Mouse (Mus musculus): Measurements from ENCODE around the gene A830005F24Rik. TPM values are rescaled to one million over a fixed set of nuclear protein-coding genes. Genes with fewer than 3 reads are reported as not detected.
"Not testable (repeated sequence)": the region's sequence is repeated elsewhere in the genome, so short reads cannot be mapped to it uniquely, and the experiment has no call there.

The A830005F24Rik gene
- total and polyA plus RNA-seq, 2 experiments = not detected

DNA sequence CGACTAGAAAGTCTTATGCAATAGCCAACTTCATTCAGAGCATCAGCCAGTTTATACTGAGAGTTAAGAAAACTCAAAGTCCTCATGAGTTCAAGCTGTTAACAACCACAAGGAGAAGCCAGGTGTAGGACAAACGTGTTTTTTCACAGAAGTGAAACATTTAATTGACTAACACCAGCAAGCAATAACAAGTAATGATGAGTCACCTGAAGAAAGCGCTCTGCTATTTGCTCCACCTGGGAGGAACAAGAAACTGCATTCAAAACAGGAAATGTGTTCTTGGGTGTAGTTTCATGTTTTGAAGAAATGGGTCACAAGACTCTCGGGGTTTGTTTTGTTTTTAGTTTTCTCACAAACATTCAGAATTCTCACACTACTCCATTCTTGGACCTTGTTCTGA is 2.5 kb downstream of the A830005F24Rik start:
- no peak for DNase-seq (ENCODE audit: extremely low read depth, low read depth, low spot score)
- Histone ChIP-seq H3K79me2 (ENCODE audit: control insufficient read depth, insufficient read depth, low read length) (no peaks in the 10 kb centered on the region; the same call in 1 of the 2 replicates), H3K4me1 (ENCODE audit: control insufficient read depth, insufficient read depth, low read length) (peaks cover 5% of the 10 kb centered on the region), H3K27ac (replicated peaks; ENCODE audit: insufficient read depth, low read depth, low read length) (no peak overlapping the region), H3K36me3 (ENCODE audit: control insufficient read depth, insufficient read depth, low read length) (no peaks in the 10 kb centered on the region), H3K4me3 (ENCODE audit: insufficient read depth, low read depth, low read length) (no peak overlapping the region), H3K9ac (ENCODE audit: low read depth, low read length) (no peak overlapping the region), H3K27me3 (ENCODE audit: control insufficient read depth, insufficient read depth, low read length) (no peaks in the 10 kb centered on the region)
- TF ChIP-seq CTCF (IDR thresholded peaks at IDR 0.05; ENCODE audit: low read depth, low read length) (no peak), POLR2A (IDR thresholded peaks at IDR 0.05; ENCODE audit: extremely low read depth, insufficient read depth, low read length) (no peak)
- 63% methylated on average over 4 of the region's 4 CpGs for WGBS

DNA sequence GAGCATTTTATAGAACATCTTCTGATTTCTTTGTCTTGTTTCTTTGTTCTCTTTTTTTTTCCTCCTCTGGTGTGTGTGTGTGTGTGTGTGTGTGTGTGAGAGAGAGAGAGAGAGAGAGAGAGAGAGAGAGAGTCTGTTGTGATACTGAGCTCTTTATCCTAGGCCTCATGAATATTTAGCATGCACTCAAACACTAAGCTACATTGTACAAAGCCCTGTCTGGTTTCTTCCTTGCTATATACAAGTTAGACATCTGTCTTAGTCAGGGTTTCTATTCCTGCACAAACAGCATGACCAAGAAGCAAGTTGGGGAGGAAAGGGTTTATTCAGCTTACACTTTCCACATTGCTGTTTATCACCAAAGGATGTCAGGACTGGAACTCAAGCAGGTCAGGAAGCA is 5.8 kb downstream of the A830005F24Rik start:
- not testable (repeated sequence) for H3K79me2 ChIP-seq (ENCODE audit: control insufficient read depth, insufficient read depth, low read length); H3K27ac ChIP-seq (replicated peaks; ENCODE audit: insufficient read depth, low read depth, low read length)

DNA sequence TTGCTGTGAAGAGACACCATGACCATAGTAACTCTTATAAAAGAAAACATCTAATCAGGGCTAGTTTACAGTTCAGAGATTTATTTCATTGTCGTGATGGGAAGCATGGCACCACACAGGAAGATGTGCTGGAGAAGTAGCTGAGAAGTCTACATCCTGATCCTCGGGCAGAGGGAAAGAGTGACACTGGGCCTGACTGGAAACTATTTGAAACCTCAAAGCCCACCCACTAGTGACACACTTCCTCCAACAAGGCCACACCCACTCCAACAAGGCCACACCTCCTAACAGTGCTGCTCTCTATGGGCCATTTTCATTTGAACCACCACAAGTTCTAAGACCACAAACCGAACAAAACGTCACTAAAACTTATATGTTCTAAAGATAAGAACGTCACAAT is 12.4 kb downstream of the A830005F24Rik start:
- Histone ChIP-seq H3K79me2 (ENCODE audit: control insufficient read depth, insufficient read depth, low read length) (no peaks in the 10 kb centered on the region), H3K27ac (replicated peaks; ENCODE audit: insufficient read depth, low read depth, low read length) (no peak overlapping the region), H3K4me3 (ENCODE audit: insufficient read depth, low read depth, low read length) (no peak overlapping the region), H3K9ac (ENCODE audit: low read depth, low read length) (no peak overlapping the region), H3K4me1 (ENCODE audit: control insufficient read depth, insufficient read depth, low read length) (no peaks in the 10 kb centered on the region), H3K27me3 (ENCODE audit: control insufficient read depth, insufficient read depth, low read length) (no peaks in the 10 kb centered on the region), H3K36me3 (ENCODE audit: control insufficient read depth, insufficient read depth, low read length) (no peaks in the 10 kb centered on the region)
- no peak for DNase-seq (ENCODE audit: extremely low read depth, low read depth, low spot score)
- TF ChIP-seq POLR2A (IDR thresholded peaks at IDR 0.05; ENCODE audit: extremely low read depth, insufficient read depth, low read length) = no peak
- TF ChIP-seq CTCF (IDR thresholded peaks at IDR 0.05; ENCODE audit: low read depth, low read length) = no peak
- 70% methylated on average over 5 of the region's 5 CpGs for WGBS

More for the DNA sequence above, 5.8 kb downstream of the A830005F24Rik start:
- DNase-seq (ENCODE audit: extremely low read depth, low read depth, low spot score); H3K4me1 ChIP-seq (ENCODE audit: control insufficient read depth, insufficient read depth, low read length); H3K9ac ChIP-seq (ENCODE audit: low read depth, low read length); H3K27me3 ChIP-seq (ENCODE audit: control insufficient read depth, insufficient read depth, low read length); H3K4me3 ChIP-seq (ENCODE audit: insufficient read depth, low read depth, low read length); H3K36me3 ChIP-seq (ENCODE audit: control insufficient read depth, insufficient read depth, low read length): not testable (repeated sequence)

GRCm38 (mm10) chr13:48528123-48528871 is 14.9 kb downstream of the A830005F24Rik start:
- Histone ChIP-seq H3K4me3 (ENCODE audit: insufficient read depth, low read depth, low read length) (no peak overlapping the region), H3K27ac (replicated peaks; ENCODE audit: insufficient read depth, low read depth, low read length) (no peak overlapping the region), H3K4me1 (ENCODE audit: control insufficient read depth, insufficient read depth, low read length) (no peaks in the 10 kb centered on the region), H3K9ac (ENCODE audit: low read depth, low read length) (no peak overlapping the region), H3K36me3 (ENCODE audit: control insufficient read depth, insufficient read depth, low read length) (peaks cover 1% of the 10 kb centered on the region; the same call in 1 of the 2 replicates), H3K79me2 (ENCODE audit: control insufficient read depth, insufficient read depth, low read length) (no peaks in the 10 kb centered on the region), H3K27me3 (ENCODE audit: control insufficient read depth, insufficient read depth, low read length) (no peaks in the 10 kb centered on the region)
- WGBS = 50% methylated on average over 15 of the region's 15 CpGs
- TF ChIP-seq CTCF (IDR thresholded peaks at IDR 0.05; ENCODE audit: low read depth, low read length) (peak; percentile 76), POLR2A (IDR thresholded peaks at IDR 0.05; ENCODE audit: extremely low read depth, insufficient read depth, low read length) (no peak)
- DNase-seq (ENCODE audit: extremely low read depth, low read depth, low spot score) = peak; percentile 70

DNA sequence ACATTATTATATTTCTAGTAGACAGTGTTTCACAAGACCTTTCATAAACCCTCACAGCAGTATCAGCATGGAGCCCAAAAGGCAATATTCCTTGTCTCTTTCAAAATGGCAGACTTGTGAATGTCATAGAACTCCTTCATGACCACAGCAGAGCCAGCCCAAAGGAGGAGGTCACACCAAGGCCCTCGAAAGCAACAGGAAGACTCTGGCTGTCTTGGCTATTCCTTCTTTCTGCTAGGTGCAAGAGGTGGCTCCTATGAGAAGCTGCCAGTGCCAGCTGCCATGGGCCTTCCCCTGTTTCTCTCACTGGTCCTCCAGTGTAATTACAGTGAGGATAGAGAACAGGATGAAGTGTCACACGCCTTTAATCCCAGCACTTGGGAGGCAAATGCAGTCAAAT is 15.7 kb downstream of the A830005F24Rik start:
- H3K79me2 ChIP-seq (ENCODE audit: control insufficient read depth, insufficient read depth, low read length) = no peaks in the 10 kb centered on the region
- WGBS = 50% methylated on average over 2 of the region's 2 CpGs
- H3K4me1 ChIP-seq (ENCODE audit: control insufficient read depth, insufficient read depth, low read length) = 0 out of 2 replicates have a peak, but pooled peaks cover under 1% of the 10 kb centered on the region
- DNase-seq (ENCODE audit: extremely low read depth, low read depth, low spot score) = no peak
- no peaks in the 10 kb centered on the region for H3K27me3 ChIP-seq (ENCODE audit: control insufficient read depth, insufficient read depth, low read length)
- no peak overlapping the region for H3K4me3 ChIP-seq (ENCODE audit: insufficient read depth, low read depth, low read length)
- H3K27ac ChIP-seq (replicated peaks; ENCODE audit: insufficient read depth, low read depth, low read length) = no peak overlapping the region
- TF ChIP-seq POLR2A (IDR thresholded peaks at IDR 0.05; ENCODE audit: extremely low read depth, insufficient read depth, low read length) = no peak
- no peak for TF ChIP-seq CTCF (IDR thresholded peaks at IDR 0.05; ENCODE audit: low read depth, low read length)
- no peak overlapping the region for H3K9ac ChIP-seq (ENCODE audit: low read depth, low read length)
- peaks cover 5% of the 10 kb centered on the region for H3K36me3 ChIP-seq (ENCODE audit: control insufficient read depth, insufficient read depth, low read length)

DNA sequence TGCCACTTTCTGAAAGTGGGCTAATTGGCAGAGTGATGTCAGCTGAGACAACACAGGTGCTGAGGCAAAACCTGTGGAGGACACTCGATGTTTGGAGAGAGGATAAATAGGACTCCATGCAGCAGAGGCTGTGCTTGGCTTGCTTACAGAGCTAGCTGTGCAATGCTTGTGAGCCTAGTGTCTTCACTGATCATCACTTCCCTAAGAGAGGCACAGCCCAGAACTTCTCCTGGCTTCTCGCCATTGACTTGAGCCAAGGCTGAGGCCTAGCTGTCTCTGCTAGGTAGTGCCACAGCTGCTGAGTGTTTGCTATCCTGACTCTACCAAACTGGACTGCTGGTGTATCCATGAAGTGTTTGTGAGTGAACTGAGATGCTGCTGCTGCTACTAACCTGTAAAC is 17.3 kb downstream of the A830005F24Rik start:
- Histone ChIP-seq H3K9ac (ENCODE audit: low read depth, low read length) (no peak overlapping the region), H3K4me3 (ENCODE audit: insufficient read depth, low read depth, low read length) (no peak overlapping the region), H3K79me2 (ENCODE audit: control insufficient read depth, insufficient read depth, low read length) (no peaks in the 10 kb centered on the region), H3K4me1 (ENCODE audit: control insufficient read depth, insufficient read depth, low read length) (peaks cover 1% of the 10 kb centered on the region; the same call in 1 of the 2 replicates), H3K36me3 (ENCODE audit: control insufficient read depth, insufficient read depth, low read length) (peaks cover 15% of the 10 kb centered on the region), H3K27ac (replicated peaks; ENCODE audit: insufficient read depth, low read depth, low read length) (no peak overlapping the region), H3K27me3 (ENCODE audit: control insufficient read depth, insufficient read depth, low read length) (no peaks in the 10 kb centered on the region)
- peak; percentile 47 for DNase-seq (ENCODE audit: extremely low read depth, low read depth, low spot score)
- TF ChIP-seq POLR2A (IDR thresholded peaks at IDR 0.05; ENCODE audit: extremely low read depth, insufficient read depth, low read length) = no peak
- no peak for TF ChIP-seq CTCF (IDR thresholded peaks at IDR 0.05; ENCODE audit: low read depth, low read length)
- 37% methylated on average over 2 of the region's 2 CpGs for WGBS
